Mouse (Mus musculus) midbrain, embryonic 15.5 days (tissue): ENCODE results near the gene Syne2. TPM values are rescaled to one million over a fixed set of nuclear protein-coding genes. Genes with fewer than 3 reads are reported as not detected.
"Not testable (repeated sequence)": the region's sequence is repeated elsewhere in the genome, so short reads cannot be mapped to it uniquely, and the experiment has no call there.

Experiments used
- ATAC-seq: fragments of 200-750 bp; cut with Nextera tagmentation; replicated peaks from 2 replicates; pipeline ENCODE4 v1.8.0; 2017; ENCODE audit warnings: moderate TSS enrichment
- H3K27ac ChIP-seq: fragments of 300-500 bp; sonication (generic); 2 replicates; pipeline ENCODE4 v1.5.1; 2015; ENCODE audit warnings: mild to moderate bottlenecking, inconsistent platforms
- H3K27me3 ChIP-seq: fragments of 300-500 bp; sonication (generic); replicated peaks from 2 replicates; pipeline ENCODE4 v1.6.1; 2015; ENCODE audit warnings: inconsistent platforms
- H3K36me3 ChIP-seq: fragments of 300-500 bp; sonication (generic); replicated peaks from 2 replicates; pipeline ENCODE4 v1.6.1; 2015; ENCODE audit warnings: inconsistent platforms
- H3K4me1 ChIP-seq: fragments of 300-500 bp; sonication (generic); 2 replicates; pipeline ENCODE4 v1.6.1; 2015; ENCODE audit warnings: inconsistent platforms
- H3K4me2 ChIP-seq: fragments of 300-500 bp; sonication (generic); 2 replicates; pipeline ENCODE4 v1.6.1; 2015; ENCODE audit warnings: inconsistent platforms, mild to moderate bottlenecking, moderate library complexity
- H3K4me3 ChIP-seq: fragments of 300-500 bp; sonication (generic); 2 replicates; pipeline ENCODE4 v1.5.1; 2015; ENCODE audit warnings: mild to moderate bottlenecking, inconsistent platforms
- H3K9ac ChIP-seq: fragments of 300-500 bp; sonication (generic); 2 replicates; pipeline ENCODE4 v1.6.1; 2015; ENCODE audit warnings: mild to moderate bottlenecking, inconsistent platforms
- H3K9me3 ChIP-seq: fragments of 300-500 bp; sonication (generic); 2 replicates; pipeline ENCODE4 v1.6.1; 2016; ENCODE audit warnings: inconsistent platforms
- WGBS: fragments of 180-500 bp; shearing (Covaris S2); methylation state at CpG from one replicate; pipeline ENCODE4 v1.1.7; 2015; ENCODE audit warnings: mixed read lengths; 5-methylcytosine and 5-hydroxymethylcytosine counted together
- polyA plus RNA-seq: library from polyadenylated mRNA; unstranded; fragments of >200 nt; fragmentation: Nextera tagmentation; extraction: Ambion mirVana; gene quantifications from 2 replicates; pipeline ENCODE4 v1.2.1, GENCODE M21; 2015

Gene Syne2
- 52.7 and 56.0 TPM in 2 replicates for polyA plus RNA-seq

DNA sequence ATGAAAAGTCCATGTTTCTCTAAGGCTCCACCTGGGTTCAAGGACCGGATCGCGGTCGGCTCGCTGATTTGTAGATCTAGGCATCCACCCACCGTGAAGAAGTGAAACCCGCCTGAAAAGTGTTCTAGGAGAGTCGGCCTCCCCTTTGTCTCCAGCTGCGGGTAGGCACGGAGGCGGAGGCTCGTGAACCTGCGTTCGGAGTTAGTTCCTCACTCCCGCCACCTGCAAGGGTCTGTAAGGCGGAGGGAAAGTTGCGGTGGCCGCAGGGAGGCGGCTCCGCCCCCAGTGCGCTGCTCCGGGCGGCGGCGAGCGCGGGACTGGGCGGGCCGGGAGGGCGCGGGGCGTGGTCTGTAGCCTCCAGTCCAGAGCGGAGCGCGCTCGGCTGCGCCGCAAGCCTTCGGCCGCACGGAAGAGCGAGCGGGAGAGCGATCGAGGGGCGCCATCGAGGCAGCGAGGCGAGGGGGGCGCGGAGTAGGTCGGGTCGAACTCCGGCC, at the start of gene Syne2:
TSS of gene Syne2 (plus strand) at position 176 of the 494 bp plus-strand sequence.
- ATAC-seq, result peak; percentile 93
- H3K9ac ChIP-seq, result peak within 1 kb of the TSS; percentile 67
- no peaks in the 10 kb centered on the region for H3K36me3 ChIP-seq
- H3K27me3 ChIP-seq, result no peaks in the 10 kb centered on the region
- peak within 1 kb of the TSS; percentile 86 for H3K4me2 ChIP-seq
- peak within 1 kb of the TSS; percentile 74 for H3K27ac ChIP-seq
- H3K4me1 ChIP-seq, result peaks cover 17% of the 10 kb centered on the region
- peak within 1 kb of the TSS; percentile 67 for H3K4me3 ChIP-seq
- no peaks in the 10 kb centered on the region for H3K9me3 ChIP-seq
- under 1% methylated on average over 54 of the region's 54 CpGs for WGBS

- Histone ChIP-seq H3K4me3 (no peak overlapping the region), H3K27ac (no peak overlapping the region), H3K9ac (no peak overlapping the region), H3K27me3 (no peaks in the 10 kb centered on the region), H3K9me3 (no peaks in the 10 kb centered on the region), H3K4me2 (no peak overlapping the region), H3K4me1 (no peaks in the 10 kb centered on the region), H3K36me3 (no peaks in the 10 kb centered on the region)
- ATAC-seq, result no peak
- 64% methylated on average over 3 of the region's 3 CpGs for WGBS
Measured at GRCm38 (mm10) chr12:75771410-75771809, 46.5 kb upstream of the Syne2 start.

GRCm38 (mm10) chr12:75772424-75773034, 45.4 kb upstream of the Syne2 start:
- no peak for ATAC-seq
- no peak overlapping the region for H3K27ac ChIP-seq
- no peak overlapping the region for H3K4me2 ChIP-seq
- no peaks in the 10 kb centered on the region for H3K27me3 ChIP-seq
- no peak overlapping the region for H3K4me3 ChIP-seq
- H3K9me3 ChIP-seq, result no peaks in the 10 kb centered on the region
- no peaks in the 10 kb centered on the region for H3K4me1 ChIP-seq
- WGBS, result 31% methylated on average over 3 of the region's 3 CpGs
- no peak overlapping the region for H3K9ac ChIP-seq
- no peaks in the 10 kb centered on the region for H3K36me3 ChIP-seq

- no peak overlapping the region for H3K4me2 ChIP-seq
- ATAC-seq, result no peak
- no peaks in the 10 kb centered on the region for H3K9me3 ChIP-seq
- H3K4me3 ChIP-seq, result no peak overlapping the region
- no peak overlapping the region for H3K27ac ChIP-seq
- H3K27me3 ChIP-seq, result no peaks in the 10 kb centered on the region
- H3K4me1 ChIP-seq, result no peaks in the 10 kb centered on the region
- H3K9ac ChIP-seq, result no peak overlapping the region
- H3K36me3 ChIP-seq, result no peaks in the 10 kb centered on the region
Measured at GRCm38 (mm10) chr12:75781445-75781844, 36.5 kb upstream of the Syne2 start.

- no peaks in the 10 kb centered on the region for H3K9me3 ChIP-seq
- 92% methylated on average over 7 of the region's 7 CpGs for WGBS
- no peaks in the 10 kb centered on the region for H3K36me3 ChIP-seq
- H3K4me2 ChIP-seq, result no peak overlapping the region
- no peak overlapping the region for H3K4me3 ChIP-seq
- H3K4me1 ChIP-seq, result no peaks in the 10 kb centered on the region
- ATAC-seq, result no peak
- H3K27me3 ChIP-seq, result no peaks in the 10 kb centered on the region
- H3K27ac ChIP-seq, result no peak overlapping the region
- no peak overlapping the region for H3K9ac ChIP-seq
Measured at GRCm38 (mm10) chr12:75781995-75782394, 35.9 kb upstream of the Syne2 start.

DNA sequence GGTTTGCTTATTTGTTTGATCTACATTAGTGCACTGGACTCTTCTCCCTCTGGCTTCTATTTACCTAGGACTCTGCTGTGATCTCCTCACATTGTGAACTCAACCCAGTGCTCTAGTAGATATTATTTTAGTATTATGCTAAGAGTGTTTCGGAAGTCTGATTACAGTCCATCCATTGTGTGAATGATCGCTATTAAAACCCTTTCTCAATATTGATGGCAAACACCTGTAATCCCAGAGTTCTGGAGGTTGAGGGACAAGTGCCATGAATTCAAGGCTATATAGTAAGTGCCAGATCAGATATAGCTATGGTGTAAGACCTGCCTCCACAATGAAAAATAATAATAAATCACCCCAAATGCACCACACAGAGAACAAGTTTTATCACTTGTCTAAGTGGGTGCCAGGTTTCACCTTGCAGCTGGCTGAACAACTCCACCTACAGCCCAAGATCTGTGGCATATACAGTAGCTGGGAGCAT, 33.6 kb upstream of the Syne2 start:
- no peaks in the 10 kb centered on the region for H3K4me1 ChIP-seq
- no peaks in the 10 kb centered on the region for H3K9me3 ChIP-seq
- H3K27ac ChIP-seq, result no peak overlapping the region
- WGBS, result 87% methylated on average over 2 of the region's 2 CpGs
- no peak overlapping the region for H3K4me2 ChIP-seq
- no peaks in the 10 kb centered on the region for H3K36me3 ChIP-seq
- no peaks in the 10 kb centered on the region for H3K27me3 ChIP-seq
- no peak for ATAC-seq
- H3K4me3 ChIP-seq, result no peak overlapping the region
- no peak overlapping the region for H3K9ac ChIP-seq

- ATAC-seq, H3K4me1 ChIP-seq, H3K4me3 ChIP-seq, H3K27ac ChIP-seq, H3K27me3 ChIP-seq, H3K4me2 ChIP-seq, H3K9ac ChIP-seq, H3K9me3 ChIP-seq, H3K36me3 ChIP-seq: not testable (repeated sequence)
- WGBS, result 3% methylated on average over 2 of the region's 2 CpGs
Measured at GRCm38 (mm10) chr12:75786681-75787080, 31.3 kb upstream of the Syne2 start.

- Histone ChIP-seq H3K4me1 (no peaks in the 10 kb centered on the region), H3K9ac (no peak overlapping the region), H3K4me3 (no peak overlapping the region), H3K4me2 (no peak overlapping the region), H3K27me3 (no peaks in the 10 kb centered on the region), H3K9me3 (no peaks in the 10 kb centered on the region), H3K36me3 (no peaks in the 10 kb centered on the region), H3K27ac (no peak overlapping the region)
- no peak for ATAC-seq
- WGBS, result 60% methylated on average over 4 of the region's 4 CpGs
Measured at GRCm38 (mm10) chr12:75789451-75789850, 28.5 kb upstream of the Syne2 start.

DNA sequence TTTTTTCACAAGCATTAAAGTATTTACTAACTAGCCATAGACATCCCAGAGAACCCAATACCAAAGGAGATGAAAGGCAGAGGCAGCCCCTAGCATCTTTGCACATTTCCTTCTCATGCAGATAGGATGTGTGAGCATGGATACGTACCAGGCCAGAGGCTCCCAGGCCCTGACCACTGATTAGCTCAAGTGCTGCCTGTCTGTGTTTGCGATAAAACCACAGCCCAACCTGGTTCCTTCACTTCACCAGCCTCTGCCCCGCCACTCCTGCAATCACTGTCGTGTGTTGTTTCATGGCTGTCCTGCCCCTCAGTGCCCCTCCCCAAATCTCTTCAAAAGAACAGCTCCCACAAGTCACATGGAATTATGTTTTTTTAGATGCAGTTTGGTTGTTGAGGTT, 23.4 kb upstream of the Syne2 start:
- 59% methylated on average over 4 of the region's 4 CpGs for WGBS
- Histone ChIP-seq H3K9me3 (no peaks in the 10 kb centered on the region), H3K27ac (no peak overlapping the region), H3K27me3 (no peaks in the 10 kb centered on the region), H3K4me2 (no peak overlapping the region), H3K9ac (no peak overlapping the region), H3K4me1 (no peaks in the 10 kb centered on the region), H3K36me3 (no peaks in the 10 kb centered on the region), H3K4me3 (no peak overlapping the region)
- ATAC-seq, result no peak

- 71% methylated on average over 2 of the region's 2 CpGs for WGBS
Measured at GRCm38 (mm10) chr12:75796510-75796909, 21.4 kb upstream of the Syne2 start.

GRCm38 (mm10) chr12:75806281-75806680, 11.7 kb upstream of the Syne2 start:
- no peak overlapping the region for H3K4me3 ChIP-seq
- no peaks in the 10 kb centered on the region for H3K9me3 ChIP-seq
- H3K36me3 ChIP-seq, result no peaks in the 10 kb centered on the region
- WGBS, result 93% methylated on average over 4 of the region's 4 CpGs
- H3K4me1 ChIP-seq, result no peaks in the 10 kb centered on the region
- no peaks in the 10 kb centered on the region for H3K27me3 ChIP-seq
- no peak for ATAC-seq
- H3K4me2 ChIP-seq, result no peak overlapping the region
- H3K27ac ChIP-seq, result no peak overlapping the region
- no peak overlapping the region for H3K9ac ChIP-seq

More at GRCm38 (mm10) chr12:75796510-75796909, 21.4 kb upstream of the Syne2 start:
- H3K4me2 ChIP-seq, result no peak overlapping the region
- no peak for ATAC-seq
- H3K4me3 ChIP-seq, result no peak overlapping the region
- H3K27ac ChIP-seq, result no peak overlapping the region
- H3K36me3 ChIP-seq, result no peaks in the 10 kb centered on the region
- no peaks in the 10 kb centered on the region for H3K4me1 ChIP-seq
- H3K9ac ChIP-seq, result no peak overlapping the region
- no peaks in the 10 kb centered on the region for H3K27me3 ChIP-seq
- no peaks in the 10 kb centered on the region for H3K9me3 ChIP-seq

DNA sequence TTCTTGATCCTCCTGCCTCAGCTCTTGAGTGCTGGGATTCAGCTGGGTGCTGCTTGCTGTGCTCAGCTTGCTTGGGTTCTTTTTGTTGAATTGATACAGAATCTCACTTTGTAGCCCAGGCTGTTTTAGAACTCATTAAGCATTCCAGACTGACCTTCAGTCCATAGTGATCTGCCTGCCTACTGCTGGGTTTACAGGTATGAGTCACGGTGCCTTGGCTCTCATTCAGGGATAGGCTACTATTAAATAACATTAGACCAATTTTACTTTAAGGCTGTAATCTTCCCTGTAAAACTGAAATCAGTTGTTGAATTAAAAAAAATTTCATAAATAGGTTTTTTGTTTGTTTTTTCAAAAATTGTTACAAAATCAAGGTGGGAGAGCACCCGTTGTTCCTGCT, 4.2 kb upstream of the Syne2 start:
- Histone ChIP-seq H3K27me3 (no peaks in the 10 kb centered on the region), H3K9me3 (no peaks in the 10 kb centered on the region), H3K36me3 (no peaks in the 10 kb centered on the region), H3K27ac (no peak overlapping the region), H3K4me1 (peaks cover 6% of the 10 kb centered on the region), H3K4me3 (no peak overlapping the region), H3K4me2 (no peak overlapping the region), H3K9ac (no peak overlapping the region)
- 95% methylated on average over 2 of the region's 2 CpGs for whole genome bisulfite sequencing
- no peak for ATAC-seq

GRCm38 (mm10) chr12:75814551-75814950, 3.4 kb upstream of the Syne2 start:
- Histone ChIP-seq H3K27me3 (no peaks in the 10 kb centered on the region), H3K4me3 (no peak overlapping the region), H3K4me1 (peaks cover 11% of the 10 kb centered on the region), H3K9ac (no peak overlapping the region), H3K27ac (no peak overlapping the region), H3K4me2 (no peak overlapping the region), H3K9me3 (no peaks in the 10 kb centered on the region), H3K36me3 (no peaks in the 10 kb centered on the region)
- WGBS, result 78% methylated on average over 6 of the region's 6 CpGs
- ATAC-seq, result no peak
